Mouse (Mus musculus) neural tube, embryonic 11.5 days (tissue): Measurements from ENCODE around the gene Plekhg5. TPM values are rescaled to one million over a fixed set of nuclear protein-coding genes. Genes with fewer than 3 reads are reported as not detected.

Source experiments
- ATAC-seq: fragments of 200-750 bp; cut with Nextera tagmentation; 2 replicates; pipeline ENCODE4 v1.8.0; 2017; ENCODE audit warnings: moderate number of reproducible peaks, mild to moderate bottlenecking, moderate TSS enrichment, moderate library complexity; ENCODE audit not compliant: insufficient read depth, low FRiP score, low TSS enrichment
- DNase-seq: peaks from one replicate; pipeline ENCODE4 v3.0.0-alpha.2; 2015; ENCODE audit warnings: low spot score
- H3K27ac ChIP-seq: fragments of 300-500 bp; sonication (generic); 2 replicates; pipeline ENCODE4 v1.5.1; 2014; ENCODE audit warnings: low read depth, mild to moderate bottlenecking, low read length
- H3K27me3 ChIP-seq: fragments of 300-500 bp; sonication (generic); 2 replicates; pipeline ENCODE4 v1.6.1; 2014; ENCODE audit warnings: mild to moderate bottlenecking, low read length, mixed read lengths; ENCODE audit not compliant: control insufficient read depth, insufficient read depth
- H3K36me3 ChIP-seq: fragments of 300-500 bp; sonication (generic); 2 replicates; pipeline ENCODE4 v1.6.1; 2014; ENCODE audit warnings: mild to moderate bottlenecking, low read length, moderate library complexity, mixed read lengths; ENCODE audit not compliant: control insufficient read depth, insufficient read depth
- H3K4me1 ChIP-seq: fragments of 300-500 bp; sonication (generic); 2 replicates; pipeline ENCODE4 v1.6.1; 2014; ENCODE audit warnings: low read length, mixed read lengths; ENCODE audit not compliant: control insufficient read depth, insufficient read depth
- H3K4me2 ChIP-seq: fragments of 300-500 bp; sonication (generic); 2 replicates; pipeline ENCODE4 v1.6.1; 2014; ENCODE audit warnings: low read depth, mild to moderate bottlenecking, moderate library complexity
- H3K4me3 ChIP-seq: fragments of 300-500 bp; sonication (generic); 2 replicates; pipeline ENCODE4 v1.5.1; 2014; ENCODE audit warnings: low read depth, low read length
- H3K9ac ChIP-seq: fragments of 300-500 bp; sonication (generic); 2 replicates; pipeline ENCODE4 v1.6.1; 2014; ENCODE audit warnings: mild to moderate bottlenecking, low read length
- H3K9me3 ChIP-seq: fragments of 300-500 bp; sonication (generic); 2 replicates; pipeline ENCODE4 v1.6.1; 2016; ENCODE audit warnings: low read length; ENCODE audit not compliant: control insufficient read depth
- WGBS: fragments of 180-500 bp; shearing (Covaris S2); extraction: QIAGEN DNeasy Blood & Tissue Kit; methylation state at CpG from one replicate; pipeline ENCODE4 v1.1.7; 2014; 5-methylcytosine and 5-hydroxymethylcytosine counted together
- polyA plus RNA-seq: library from polyadenylated mRNA; unstranded; fragments of >200 nt; fragmentation: Nextera tagmentation; extraction: Ambion mirVana; gene quantifications from 2 replicates; pipeline ENCODE4 v1.2.1, GENCODE M21; 2014

Plekhg5 gene
- polyA plus RNA-seq, 1 experiment from 2014 or later = 7.2 TPM

GRCm38 (mm10) chr4:152124361-152124961 lies 52.2 kb downstream of the Plekhg5 start:
- WGBS = 7% methylated on average over 13 of the region's 13 CpGs
- no peak for DNase-seq
- Histone ChIP-seq H3K4me3 (no peak overlapping the region), H3K27ac (no peak overlapping the region), H3K36me3 (no peaks in the 10 kb centered on the region), H3K4me1 (peaks cover 14% of the 10 kb centered on the region), H3K27me3 (peaks cover 97% of the 10 kb centered on the region), H3K9ac (no peak overlapping the region), H3K4me2 (no peak overlapping the region), H3K9me3 (no peaks in the 10 kb centered on the region)
- ATAC-seq = no peak

- H3K9ac ChIP-seq = no peak overlapping the region
- peak overlapping the region; percentile 28 for H3K4me2 ChIP-seq
- H3K27me3 ChIP-seq = peaks cover 97% of the 10 kb centered on the region
- H3K4me3 ChIP-seq = peak overlapping the region; percentile 21
- no peak overlapping the region for H3K27ac ChIP-seq
- no peaks in the 10 kb centered on the region for H3K36me3 ChIP-seq
- no peaks in the 10 kb centered on the region for H3K9me3 ChIP-seq
- DNase-seq (no peak), ATAC-seq (no peak)
- whole genome bisulfite sequencing = 4% methylated on average over 56 of the region's 56 CpGs
- peaks cover 8% of the 10 kb centered on the region for H3K4me1 ChIP-seq
Measured at GRCm38 (mm10) chr4:152125161-152126025, 53.1 kb downstream of the Plekhg5 start.

GRCm38 (mm10) chr4:152126026-152126920 lies 54.0 kb downstream of the Plekhg5 start:
- Histone ChIP-seq H3K4me3 (peak overlapping the region; percentile 21), H3K4me2 (peak overlapping the region; percentile 28), H3K9me3 (no peaks in the 10 kb centered on the region), H3K36me3 (no peaks in the 10 kb centered on the region), H3K4me1 (peaks cover 12% of the 10 kb centered on the region), H3K27me3 (peaks cover 97% of the 10 kb centered on the region), H3K27ac (no peak overlapping the region), H3K9ac (no peak overlapping the region)
- 4% methylated on average over 64 of the region's 65 CpGs for WGBS
- DNase-seq (peak; percentile 60), ATAC-seq (no peak)

- no peak for ATAC-seq
- Histone ChIP-seq H3K4me1 (peaks cover 12% of the 10 kb centered on the region), H3K4me3 (no peak overlapping the region), H3K4me2 (no peak overlapping the region), H3K9me3 (no peaks in the 10 kb centered on the region), H3K27me3 (peaks cover 100% of the 10 kb centered on the region), H3K36me3 (no peaks in the 10 kb centered on the region), H3K27ac (no peak overlapping the region), H3K9ac (no peak overlapping the region)
- WGBS = 73% methylated on average over 11 of the region's 11 CpGs
- DNase-seq = no peak
Measured at GRCm38 (mm10) chr4:152127884-152128283, 55.6 kb downstream of the Plekhg5 start.

GRCm38 (mm10) chr4:152128784-152129183 lies 56.5 kb downstream of the Plekhg5 start:
- WGBS = 62% methylated on average over 5 of the region's 5 CpGs
- no peak overlapping the region for H3K27ac ChIP-seq
- no peaks in the 10 kb centered on the region for H3K9me3 ChIP-seq
- no peaks in the 10 kb centered on the region for H3K36me3 ChIP-seq
- H3K9ac ChIP-seq = no peak overlapping the region
- no peak overlapping the region for H3K4me3 ChIP-seq
- H3K27me3 ChIP-seq = peaks cover 100% of the 10 kb centered on the region
- peaks cover 12% of the 10 kb centered on the region for H3K4me1 ChIP-seq
- ATAC-seq = no peak
- no peak overlapping the region for H3K4me2 ChIP-seq
- DNase-seq = no peak

- H3K27me3 ChIP-seq = peaks cover 100% of the 10 kb centered on the region
- DNase-seq (no peak), ATAC-seq (no peak)
- no peaks in the 10 kb centered on the region for H3K36me3 ChIP-seq
- WGBS = 21% methylated on average over 13 of the region's 13 CpGs
- no peaks in the 10 kb centered on the region for H3K9me3 ChIP-seq
- H3K27ac ChIP-seq = no peak overlapping the region
- no peak overlapping the region for H3K9ac ChIP-seq
- H3K4me3 ChIP-seq = no peak overlapping the region
- no peak overlapping the region for H3K4me2 ChIP-seq
- H3K4me1 ChIP-seq = peaks cover 12% of the 10 kb centered on the region
Measured at GRCm38 (mm10) chr4:152129395-152129930, 57.2 kb downstream of the Plekhg5 start.

- peaks cover 10% of the 10 kb centered on the region for H3K4me1 ChIP-seq
- no peaks in the 10 kb centered on the region for H3K9me3 ChIP-seq
- WGBS = under 1% methylated on average over 57 of the region's 85 CpGs
- peaks cover 86% of the 10 kb centered on the region for H3K27me3 ChIP-seq
- no peak overlapping the region for H3K27ac ChIP-seq
- peak overlapping the region; percentile 15; the same call in 1 of the 2 replicates for H3K9ac ChIP-seq
- H3K4me3 ChIP-seq = peak overlapping the region; percentile 25
- peak overlapping the region; percentile 43 for H3K4me2 ChIP-seq
- no peaks in the 10 kb centered on the region for H3K36me3 ChIP-seq
- DNase-seq (peak; percentile 62), ATAC-seq (peak; percentile 42; the same call in 1 of the 2 replicates)
Measured at GRCm38 (mm10) chr4:152130771-152131653, 58.7 kb downstream of the Plekhg5 start.
